Mouse (Mus musculus) T-helper 1 cell (primary cell): ENCODE measurements around the gene Magi2.

ENCODE experiments used
- in situ Hi-C: fragments of 300-600 bp; cut with MboI, MseI; formaldehyde crosslinking; loops from one replicate; pipeline ENCODE4 v1.15.1; 2025; ENCODE audit warnings: high pct_unique_total_duplicates

The Magi2 gene

DNA sequence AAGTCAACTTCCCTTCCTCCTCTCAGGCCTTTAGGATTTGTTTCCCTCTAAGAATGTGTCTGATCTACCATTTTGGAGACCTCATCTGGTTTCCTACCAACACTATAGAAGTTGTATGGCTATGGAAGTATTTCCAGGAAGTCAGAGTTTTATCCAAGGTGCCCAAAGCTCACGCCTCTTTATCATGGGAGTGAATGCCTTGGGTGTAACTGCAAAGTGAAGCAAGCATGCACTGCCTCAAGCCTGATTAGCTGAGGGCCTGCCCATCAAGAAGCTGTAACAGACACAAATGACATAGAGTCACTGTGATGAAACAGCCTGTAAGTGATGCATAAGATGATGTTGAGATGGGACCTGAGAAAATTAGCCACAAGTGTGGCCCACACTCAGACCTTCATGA is 1416.9 kb downstream of the Magi2 start:
- in situ Hi-C loops = no loop called here

DNA sequence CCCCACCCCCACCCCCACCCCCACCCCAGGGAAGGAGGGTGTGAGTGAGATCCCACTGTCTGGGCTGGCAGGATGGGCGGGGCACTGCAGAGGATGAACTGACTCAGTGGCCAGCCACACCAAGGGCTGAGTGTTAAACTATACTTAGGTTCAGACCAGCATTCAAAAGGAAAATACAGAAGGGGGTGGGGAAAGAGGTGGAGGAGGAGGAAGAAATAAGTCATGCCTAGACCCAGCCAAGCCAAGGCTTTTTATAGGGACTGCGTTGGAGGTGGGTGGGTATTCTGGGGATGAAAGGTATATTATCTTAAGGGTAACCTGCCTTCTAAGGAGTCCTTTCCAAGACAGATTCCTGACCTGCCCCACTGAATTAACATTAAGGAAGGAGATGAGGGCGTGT is 1420.1 kb downstream of the Magi2 start:
- in situ Hi-C loops = no loop called here

DNA sequence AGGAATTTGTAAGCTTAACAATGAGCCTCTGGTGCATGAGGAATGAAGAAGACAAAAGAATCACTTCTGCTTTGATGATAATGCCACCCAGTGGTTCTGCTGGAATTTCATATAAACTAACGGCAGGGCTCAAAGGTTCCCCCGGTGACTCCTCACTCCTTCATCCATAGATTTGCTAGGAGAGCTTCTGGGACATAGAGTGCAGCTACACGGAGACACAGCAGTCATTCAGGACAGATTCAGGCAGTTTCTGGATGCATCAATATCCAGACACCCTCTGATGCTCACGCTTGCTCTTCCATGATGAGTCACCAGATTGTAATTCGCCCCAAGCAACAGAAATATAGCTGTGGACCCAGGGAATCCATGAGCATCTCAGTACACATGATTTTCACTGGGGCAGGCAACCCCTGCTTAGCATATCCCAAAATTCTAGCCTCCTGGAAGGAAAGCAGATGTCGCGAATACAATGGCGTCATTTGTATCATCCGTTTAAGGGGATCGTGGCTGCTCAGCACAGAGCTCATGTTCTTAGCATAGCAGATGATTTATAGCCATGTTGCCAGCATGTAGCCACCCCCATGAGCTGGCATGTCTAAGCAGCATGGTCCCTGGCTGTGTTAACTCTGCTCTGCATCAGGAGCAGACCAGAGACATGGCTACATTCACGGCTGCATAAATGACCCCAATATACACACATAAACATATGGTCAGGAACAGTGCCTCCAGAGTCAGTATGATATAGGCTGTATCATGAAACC is 1426.8 kb downstream of the Magi2 start:
- in situ Hi-C loops = no loop called here

DNA sequence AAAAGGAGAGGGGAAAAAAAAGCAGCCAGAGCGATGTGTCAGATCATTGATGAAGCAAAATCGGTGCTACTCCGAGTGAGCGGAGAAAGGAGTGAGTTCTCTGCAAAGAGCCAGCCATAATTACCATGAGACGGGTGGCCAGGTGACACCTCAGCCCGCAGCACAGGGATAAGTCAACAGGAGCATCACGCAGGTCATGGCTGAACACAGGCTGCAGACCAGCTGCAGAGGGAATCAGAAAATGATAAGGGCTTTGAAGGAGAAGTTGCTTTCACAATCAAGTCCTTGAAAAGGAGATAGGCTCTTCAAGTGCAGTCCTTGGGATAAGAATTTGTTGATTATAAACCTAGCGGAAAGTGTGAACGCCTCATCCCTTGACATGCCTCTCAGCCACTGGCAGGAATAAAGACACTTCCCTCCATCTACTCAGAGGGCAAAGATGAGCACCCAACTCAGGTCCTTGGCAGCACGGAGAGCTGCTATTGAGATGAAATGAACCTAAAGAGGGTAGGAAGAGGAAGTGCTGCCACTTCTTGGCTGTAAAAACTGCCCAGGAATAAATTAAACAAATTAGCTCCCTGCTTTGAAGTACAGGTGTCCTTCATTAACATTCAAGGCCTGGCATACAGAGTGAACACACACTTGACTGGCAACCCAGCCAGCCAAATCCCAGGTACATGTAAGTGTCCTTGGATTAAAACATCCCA is 1428.1 kb downstream of the Magi2 start:
- in situ Hi-C loops = no loop called here

DNA sequence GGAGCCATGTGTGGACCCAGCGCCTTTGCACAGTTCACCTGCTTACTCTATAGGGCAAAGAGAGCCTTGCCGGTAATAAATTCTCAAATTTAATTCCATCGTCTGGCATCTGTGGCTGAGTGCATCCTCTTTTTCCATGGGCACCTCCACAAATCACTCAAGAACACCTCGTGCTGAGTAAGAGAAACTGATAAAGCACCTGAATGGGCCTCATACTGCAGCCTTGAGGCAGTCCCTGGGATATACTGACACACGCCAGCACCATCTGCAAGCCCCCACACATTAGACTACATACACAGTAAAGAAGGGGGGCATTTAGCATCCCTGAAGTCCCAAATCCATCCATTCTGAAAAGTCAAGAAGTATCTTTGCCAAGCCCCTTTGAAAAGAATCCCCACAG is 1430.2 kb downstream of the Magi2 start:
- in situ Hi-C loops = no loop called here

DNA sequence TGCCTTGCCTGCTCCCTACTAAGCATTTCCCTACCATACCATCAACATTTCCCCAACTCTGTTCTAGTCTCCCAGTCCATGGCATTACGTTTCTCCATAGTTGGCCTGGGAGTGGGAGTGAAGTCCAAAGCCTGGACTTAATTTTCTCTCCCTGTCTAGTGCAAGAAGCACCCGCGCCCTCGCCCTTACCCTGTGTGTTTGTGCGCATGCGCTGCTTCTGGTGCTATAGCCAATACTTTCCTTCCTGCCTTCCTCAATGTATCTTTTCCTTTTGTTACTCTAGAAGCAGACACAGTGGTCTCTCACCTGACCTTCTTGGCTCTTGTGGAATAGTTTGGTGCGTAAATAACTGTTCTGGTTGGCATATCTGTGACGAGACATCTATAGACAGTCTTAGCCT is 1440.8 kb downstream of the Magi2 start:
- in situ Hi-C loops = no loop called here

DNA sequence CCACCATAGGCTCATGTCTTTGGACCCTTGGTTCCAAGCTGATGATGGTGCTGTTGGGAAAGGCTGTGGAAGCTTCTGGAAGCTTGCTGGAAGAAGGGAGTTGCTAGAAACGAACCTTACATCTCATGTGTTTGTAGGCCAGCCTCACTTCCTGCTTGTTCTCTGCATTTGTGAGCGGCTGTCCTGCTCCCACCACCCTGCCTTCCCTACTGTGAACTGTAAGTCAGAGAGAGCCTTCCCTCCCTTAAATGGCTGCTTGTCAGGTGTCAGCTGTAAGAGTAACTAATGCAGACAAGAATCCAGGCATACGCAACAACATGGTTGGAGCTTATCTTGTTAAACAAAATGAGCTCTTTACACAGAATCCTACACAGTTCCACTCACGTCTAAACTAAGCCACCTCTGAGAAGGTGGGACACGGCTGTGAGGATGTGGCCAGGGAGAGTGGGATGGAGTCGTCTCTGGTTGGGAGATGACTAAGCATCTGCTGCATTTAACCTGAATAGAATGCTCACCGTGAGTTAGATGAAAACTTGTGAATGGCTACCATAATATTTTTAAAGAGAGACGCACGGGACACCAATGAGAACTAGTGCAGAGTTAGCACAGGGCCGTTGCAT is 1442.0 kb downstream of the Magi2 start:
- in situ Hi-C loops = no loop called here

DNA sequence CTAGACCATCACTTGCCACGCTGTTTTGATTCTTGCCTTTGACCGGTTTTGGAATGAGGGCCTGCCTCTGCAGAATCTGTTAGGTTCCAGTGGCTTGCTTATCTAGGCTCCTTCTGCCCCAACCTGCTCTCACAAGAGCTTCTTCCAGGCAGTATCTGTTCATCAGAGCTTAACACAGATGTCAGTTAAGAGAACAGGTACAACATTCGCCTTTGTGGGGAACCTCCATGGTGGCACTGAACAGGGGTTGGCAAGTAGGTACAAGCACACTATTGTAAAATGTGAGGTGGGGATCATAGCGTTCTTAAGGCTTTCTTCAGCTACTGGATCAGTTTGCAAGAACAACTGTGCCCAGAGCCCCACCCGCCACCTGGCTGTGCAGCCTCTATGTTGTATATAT is 1442.6 kb downstream of the Magi2 start:
- in situ Hi-C loops = no loop called here

DNA sequence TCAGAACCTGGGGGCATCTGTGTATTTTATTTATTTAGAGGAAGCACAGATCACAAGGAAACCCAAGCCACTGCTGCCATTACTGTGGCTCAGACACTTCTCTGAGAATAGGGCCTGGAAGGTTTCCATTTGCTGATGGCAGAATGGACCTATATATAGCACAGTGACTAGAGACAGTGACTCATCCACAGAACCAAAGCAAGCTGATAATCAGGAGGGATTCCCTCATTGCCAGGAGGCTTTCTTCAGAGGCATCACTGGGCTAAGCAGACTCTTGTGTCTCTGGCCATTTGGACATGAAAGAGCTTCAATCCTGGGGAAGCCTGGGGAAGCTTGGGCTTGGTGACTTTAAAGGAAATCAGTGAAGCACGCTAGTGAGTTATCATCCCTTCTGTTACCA is 1445.0 kb downstream of the Magi2 start:
- in situ Hi-C loops = no loop called here

DNA sequence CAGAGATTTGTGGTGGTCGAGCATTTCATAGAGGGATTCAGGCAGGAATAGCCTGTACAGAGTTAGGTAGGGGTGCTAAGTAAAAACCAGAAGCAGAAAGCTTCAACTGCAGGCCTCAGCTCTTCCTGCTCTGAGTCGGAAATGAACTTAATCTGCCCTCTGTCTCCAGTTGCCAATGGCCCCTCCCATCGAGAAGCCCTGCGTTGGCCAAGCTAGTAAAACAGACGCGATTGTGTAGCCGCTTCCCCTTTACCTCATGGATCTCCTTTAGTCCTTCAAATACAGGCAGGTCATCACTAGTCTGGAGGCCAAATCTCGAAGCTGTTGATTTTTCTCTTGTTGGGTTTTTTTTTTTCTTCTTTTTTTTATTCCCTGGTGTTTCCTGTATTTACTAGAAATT is 1447.7 kb downstream of the Magi2 start:
- in situ Hi-C loops = no loop called here

DNA sequence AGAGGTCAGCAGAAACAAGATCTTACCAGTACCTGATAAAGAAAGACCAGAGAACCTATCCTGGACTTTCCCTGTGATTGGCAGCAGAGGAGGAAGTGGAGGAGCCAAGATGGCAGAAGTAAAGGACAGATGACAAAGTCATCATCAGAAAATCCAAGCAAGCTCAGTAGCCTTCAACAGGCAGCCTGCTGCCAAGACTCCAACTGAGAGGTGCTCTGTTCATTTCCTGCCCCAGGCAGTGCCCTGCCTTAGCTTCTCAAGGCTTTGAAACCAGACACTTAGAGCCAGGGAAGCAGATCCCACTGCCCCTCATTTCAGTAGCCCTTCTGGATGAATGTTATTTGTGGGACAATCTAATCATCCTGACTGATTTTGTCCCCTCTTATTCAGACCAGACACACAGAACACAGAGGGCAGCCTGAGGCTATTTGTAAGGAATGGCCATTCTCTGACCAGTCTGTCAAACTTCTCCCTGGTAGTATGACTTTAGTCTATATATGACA is 1448.4 kb downstream of the Magi2 start:
- in situ Hi-C loops = no loop called here

DNA sequence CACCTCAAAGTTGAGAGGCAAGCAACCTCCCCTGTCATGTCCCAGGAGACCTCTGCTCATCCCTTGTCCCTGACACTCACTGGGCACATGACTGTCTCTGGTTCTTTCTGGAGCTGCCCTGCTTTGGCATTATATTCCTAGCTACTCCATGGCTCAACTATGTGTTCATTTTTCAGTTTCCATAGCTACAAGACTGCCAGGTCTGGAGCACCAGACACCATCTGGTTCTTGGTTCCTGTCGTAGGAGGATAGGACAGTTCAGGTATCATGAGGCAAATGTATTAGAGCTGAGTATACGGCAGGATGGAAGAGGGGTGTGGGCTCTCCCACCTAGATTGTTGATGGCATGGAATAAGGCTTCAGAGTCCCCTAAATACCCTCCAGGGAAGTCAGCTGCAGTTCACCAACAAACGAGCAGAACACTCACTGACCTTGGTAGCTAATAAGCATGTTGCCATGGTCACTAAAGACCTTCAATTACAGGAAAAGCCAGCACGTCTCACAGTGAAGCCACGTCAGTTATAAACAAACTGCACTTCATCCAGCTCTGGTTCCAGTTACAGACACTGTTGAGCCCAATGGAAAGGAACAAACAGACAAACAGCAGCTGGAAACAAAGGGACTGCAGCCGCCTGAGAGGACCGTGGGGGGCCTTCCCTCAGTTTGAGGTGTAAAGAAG is 1449.5 kb downstream of the Magi2 start:
- in situ Hi-C loops = no loop called here

DNA sequence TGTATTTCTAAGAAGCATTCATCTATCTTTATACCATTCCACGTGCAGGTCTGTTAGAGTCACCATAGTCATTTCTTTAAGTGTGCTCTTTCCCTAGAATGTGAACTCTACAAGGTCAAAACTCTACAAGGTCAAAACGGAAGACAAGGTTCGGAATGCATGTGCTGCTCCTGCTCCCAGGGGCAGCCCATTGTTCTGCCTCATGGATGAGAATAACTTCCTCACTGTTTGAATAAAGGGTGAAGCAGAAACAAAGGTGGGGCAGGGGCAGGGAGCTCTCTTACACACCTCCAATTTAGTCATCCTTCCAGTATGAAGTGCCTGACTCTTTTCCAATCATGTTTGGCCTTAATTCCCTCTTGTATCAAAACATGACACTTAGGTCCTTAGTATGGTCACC is 1450.4 kb downstream of the Magi2 start:
- in situ Hi-C loops = no loop called here

DNA sequence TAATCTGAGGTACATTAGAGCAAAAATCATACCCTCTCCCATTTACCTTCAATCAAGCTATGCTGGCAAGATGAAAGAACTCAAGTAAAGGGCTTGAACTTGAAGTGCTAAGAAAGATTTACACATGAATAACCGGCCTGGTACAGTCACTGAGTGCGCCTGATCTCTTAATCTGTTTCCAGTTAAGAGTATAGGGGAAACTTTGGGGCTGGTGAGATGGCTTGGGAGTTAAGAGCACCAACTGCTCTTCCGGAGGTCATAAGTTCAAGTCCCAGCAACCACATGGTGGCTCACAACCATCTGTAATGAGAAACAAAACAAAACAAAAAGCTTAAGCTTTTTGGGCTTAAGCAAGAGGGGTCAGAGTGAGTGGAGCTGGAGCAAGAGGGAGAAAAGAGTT is 1451.7 kb downstream of the Magi2 start:
- in situ Hi-C loops = no loop called here

DNA sequence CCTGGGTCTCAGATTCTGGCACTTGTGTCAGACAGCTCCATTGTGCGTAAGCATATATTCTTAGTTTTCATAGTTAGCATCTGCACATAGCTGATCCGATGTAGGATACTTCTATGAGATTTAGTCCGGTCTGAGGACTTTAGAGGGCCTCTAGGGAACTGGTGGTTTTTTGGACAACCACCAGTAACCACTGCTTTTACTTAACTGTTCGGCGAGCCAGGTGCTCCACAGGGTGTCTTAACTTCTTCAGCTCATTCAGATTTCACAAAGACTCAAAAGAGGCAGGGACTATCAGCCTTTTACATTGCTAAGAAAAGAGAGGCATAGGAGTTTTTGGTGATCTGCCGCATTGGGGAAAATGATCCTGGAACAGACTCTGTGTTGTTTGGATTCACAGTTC is 1453.1 kb downstream of the Magi2 start:
- in situ Hi-C loops = loop anchor here (10.0 kb wide), 1 partner anchor 215 kb away; no protein-coding TSS in a partner anchor

DNA sequence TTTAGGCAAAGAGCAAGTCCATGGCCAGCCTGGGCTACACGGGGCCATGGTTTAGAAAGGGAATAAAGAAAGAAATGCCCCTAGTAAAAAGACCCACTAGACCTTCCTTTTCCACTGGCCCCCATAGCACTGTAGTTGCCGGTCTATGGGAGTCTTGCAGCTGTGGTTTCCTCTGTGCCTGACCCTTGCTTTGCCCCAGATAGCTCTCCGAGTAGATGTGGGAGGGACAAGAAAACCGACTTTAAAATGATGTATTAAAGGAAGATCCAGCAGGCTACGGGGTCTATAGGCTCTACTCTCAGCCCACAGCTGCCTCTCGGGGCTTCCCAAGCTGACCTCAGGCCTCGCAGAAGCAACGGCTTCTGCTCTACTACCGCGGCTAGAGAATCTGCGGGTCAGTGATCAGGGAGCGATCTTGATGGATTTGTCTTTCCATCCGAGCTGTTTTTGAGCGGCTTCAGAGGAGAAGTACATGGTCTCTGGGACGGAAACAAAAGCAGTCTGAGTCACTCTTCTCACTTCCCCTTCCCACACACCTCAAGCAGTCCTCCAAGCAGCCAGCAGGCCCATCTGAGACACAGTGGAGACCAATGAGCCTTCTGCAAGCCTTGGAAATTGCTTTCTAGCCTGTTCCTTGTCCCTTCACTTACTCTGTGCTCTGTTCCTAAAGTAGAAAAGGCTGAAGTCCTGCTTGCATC is 1454.1 kb downstream of the Magi2 start:
- in situ Hi-C loops = loop anchor here (10.0 kb wide), 1 partner anchor 216 kb away; no protein-coding TSS in a partner anchor

DNA sequence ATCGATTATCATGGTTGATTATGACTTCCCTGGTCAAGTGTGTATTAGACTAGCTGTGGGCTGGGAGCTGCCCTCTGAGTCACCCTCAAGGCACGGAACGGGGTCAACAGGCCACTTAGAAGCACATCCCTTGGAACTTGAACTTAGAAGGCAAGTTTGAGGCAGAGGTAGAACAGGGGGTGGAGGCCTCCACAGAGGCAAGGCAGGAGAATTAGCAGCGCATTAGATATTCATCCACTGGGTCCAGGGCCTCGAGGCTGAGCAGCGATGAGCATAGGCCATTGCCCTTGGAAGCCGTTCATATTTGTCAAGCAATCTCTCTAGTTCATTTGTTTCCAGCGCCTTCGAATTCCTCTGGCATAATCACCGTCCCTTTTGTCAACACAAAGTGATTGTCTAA is 1454.8 kb downstream of the Magi2 start:
- in situ Hi-C loops = loop anchor here (10.0 kb wide), 1 partner anchor 217 kb away; no protein-coding TSS in a partner anchor

DNA sequence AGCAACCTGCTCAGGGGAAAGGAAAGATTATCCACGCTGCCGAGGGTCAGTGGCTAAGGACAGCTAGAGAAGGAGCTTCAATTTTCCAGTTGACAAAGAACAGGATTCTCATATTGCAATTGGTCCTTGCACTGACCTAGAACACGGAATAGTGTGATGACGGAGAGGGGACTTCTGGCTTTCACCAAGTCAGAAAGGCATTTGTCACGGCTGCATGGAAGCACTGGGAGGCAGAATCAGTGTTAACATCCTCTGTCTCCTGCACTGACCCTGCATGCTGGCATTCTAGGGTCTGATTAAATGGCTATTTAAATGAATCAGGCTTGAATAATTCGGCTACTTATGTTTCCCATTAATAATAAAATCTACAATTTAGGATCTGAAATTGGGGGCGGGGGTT is 1455.4 kb downstream of the Magi2 start:
- in situ Hi-C loops = loop anchor here (10.0 kb wide), 1 partner anchor 217 kb away; no protein-coding TSS in a partner anchor

DNA sequence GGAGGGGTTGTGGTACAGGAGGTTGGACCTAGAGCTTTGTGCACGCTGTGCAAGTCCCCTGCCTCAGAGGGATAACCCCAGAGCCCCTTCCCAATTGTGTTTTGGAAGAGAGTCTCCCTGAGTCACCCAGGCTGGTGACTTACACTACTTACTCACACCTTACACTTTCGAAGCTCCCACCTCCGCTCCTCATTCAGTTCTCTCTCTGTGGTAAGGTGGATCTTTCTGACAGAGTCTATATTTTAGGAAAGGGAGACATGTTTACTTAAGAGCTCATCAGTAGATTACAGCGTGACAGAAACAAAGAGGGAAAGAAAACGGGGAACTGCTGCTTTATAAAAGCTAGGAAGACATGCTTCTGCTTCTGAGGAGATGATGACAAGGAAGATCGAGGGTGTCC is 1457.3 kb downstream of the Magi2 start:
- in situ Hi-C loops = loop anchor here (10.0 kb wide), 1 partner anchor 219 kb away; no protein-coding TSS in a partner anchor

DNA sequence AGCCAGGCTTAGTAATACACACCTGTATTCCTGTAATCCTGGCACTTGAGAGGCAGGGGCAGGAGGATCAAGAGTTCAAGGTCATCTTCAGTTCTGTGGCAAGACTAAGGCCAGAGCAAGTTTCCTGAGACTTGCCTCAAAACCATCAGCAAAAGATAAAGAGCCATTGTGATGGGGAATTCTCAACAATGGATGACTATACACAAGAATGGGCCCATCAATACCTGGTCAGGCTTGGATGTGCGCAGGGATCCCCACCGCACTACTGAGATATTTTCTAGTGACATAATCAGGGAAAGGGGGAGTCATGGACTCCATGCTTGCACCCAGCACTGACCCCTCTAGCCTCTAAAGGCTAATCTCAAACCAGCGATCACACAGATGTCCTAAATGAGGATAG is 1465.4 kb downstream of the Magi2 start:
- in situ Hi-C loops = no loop called here

DNA sequence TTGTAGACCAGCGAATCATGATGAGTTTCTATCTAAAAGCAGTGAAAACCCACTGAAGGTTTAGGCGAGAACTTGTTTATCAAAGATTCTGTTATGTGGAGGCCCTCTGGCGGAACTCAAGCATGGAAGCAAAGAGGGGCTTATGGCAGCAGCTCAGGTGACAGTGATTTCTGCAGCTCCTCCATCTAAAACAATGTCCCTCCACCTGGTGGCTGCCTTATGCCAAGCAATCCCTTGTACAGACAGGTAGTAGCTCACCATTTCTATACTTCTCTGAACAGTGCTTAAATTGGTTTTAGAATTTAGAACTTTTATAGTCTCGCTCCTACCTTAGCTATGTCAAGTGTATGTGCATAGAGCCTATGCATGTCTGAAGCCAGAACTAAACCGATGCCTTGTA is 1472.3 kb downstream of the Magi2 start:
- in situ Hi-C loops = no loop called here
